Mouse (Mus musculus) embryonic facial prominence, embryonic 15.5 days (tissue): ENCODE measurements around the gene Anks1b. TPM values are rescaled to one million over a fixed set of nuclear protein-coding genes. Genes with fewer than 3 reads are reported as not detected.

Experiments
- ATAC-seq: fragments of 200-750 bp; cut with Nextera tagmentation; 2 replicates; pipeline ENCODE4 v1.8.0; 2017; ENCODE audit warnings: low read depth, moderate TSS enrichment; ENCODE audit not compliant: insufficient number of reproducible peaks, low FRiP score, low TSS enrichment
- H3K27ac ChIP-seq: fragments of 300-500 bp; sonication (generic); replicated peaks from 2 replicates; pipeline ENCODE4 v1.5.1; 2015; ENCODE audit warnings: mild to moderate bottlenecking, inconsistent platforms
- H3K27me3 ChIP-seq: fragments of 300-500 bp; sonication (generic); 2 replicates; pipeline ENCODE4 v1.6.1; 2015; ENCODE audit warnings: inconsistent platforms
- H3K36me3 ChIP-seq: fragments of 300-500 bp; sonication (generic); 2 replicates; pipeline ENCODE4 v1.6.1; 2015; ENCODE audit warnings: mild to moderate bottlenecking, inconsistent platforms
- H3K4me1 ChIP-seq: fragments of 300-500 bp; sonication (generic); 2 replicates; pipeline ENCODE4 v1.6.1; 2015; ENCODE audit warnings: inconsistent platforms
- H3K4me2 ChIP-seq: fragments of 300-500 bp; sonication (generic); replicated peaks from 2 replicates; pipeline ENCODE4 v1.6.1; 2015; ENCODE audit warnings: mild to moderate bottlenecking, inconsistent platforms
- H3K4me3 ChIP-seq: fragments of 300-500 bp; sonication (generic); replicated peaks from 2 replicates; pipeline ENCODE4 v1.5.1; 2015; ENCODE audit warnings: mild to moderate bottlenecking, inconsistent platforms
- H3K9ac ChIP-seq: fragments of 300-500 bp; sonication (generic); 2 replicates; pipeline ENCODE4 v1.6.1; 2015; ENCODE audit warnings: inconsistent platforms
- H3K9me3 ChIP-seq: fragments of 300-500 bp; sonication (generic); replicated peaks from 2 replicates; pipeline ENCODE4 v1.6.1; 2016; ENCODE audit warnings: inconsistent platforms
- WGBS: fragments of 180-500 bp; shearing (Covaris S2); methylation state at CpG from one replicate; pipeline ENCODE4 v1.1.7; 2015; 5-methylcytosine and 5-hydroxymethylcytosine counted together
- polyA plus RNA-seq: library from polyadenylated mRNA; unstranded; fragments of >200 nt; fragmentation: Nextera tagmentation; extraction: Ambion mirVana; gene quantifications from 2 replicates; pipeline ENCODE4 v1.2.1, GENCODE M21; 2015

Anks1b gene
- polyA plus RNA-seq, 1 experiment from 2014 or later, result 2.0 TPM

GRCm38 (mm10) chr10:90733632-90734031 is 860.3 kb downstream of the Anks1b start:
- Histone ChIP-seq H3K9me3 (no peaks in the 10 kb centered on the region), H3K4me2 (no peak overlapping the region), H3K9ac (no peak overlapping the region), H3K27me3 (no peaks in the 10 kb centered on the region), H3K4me1 (no peaks in the 10 kb centered on the region), H3K36me3 (no peaks in the 10 kb centered on the region), H3K4me3 (no peak overlapping the region), H3K27ac (no peak overlapping the region)
- ATAC-seq, result no peak
- WGBS, result 33% methylated on average over 5 of the region's 5 CpGs

GRCm38 (mm10) chr10:90738475-90738874 is 865.2 kb downstream of the Anks1b start:
- ATAC-seq, result no peak
- WGBS, result 62% methylated on average over 2 of the region's 2 CpGs

DNA sequence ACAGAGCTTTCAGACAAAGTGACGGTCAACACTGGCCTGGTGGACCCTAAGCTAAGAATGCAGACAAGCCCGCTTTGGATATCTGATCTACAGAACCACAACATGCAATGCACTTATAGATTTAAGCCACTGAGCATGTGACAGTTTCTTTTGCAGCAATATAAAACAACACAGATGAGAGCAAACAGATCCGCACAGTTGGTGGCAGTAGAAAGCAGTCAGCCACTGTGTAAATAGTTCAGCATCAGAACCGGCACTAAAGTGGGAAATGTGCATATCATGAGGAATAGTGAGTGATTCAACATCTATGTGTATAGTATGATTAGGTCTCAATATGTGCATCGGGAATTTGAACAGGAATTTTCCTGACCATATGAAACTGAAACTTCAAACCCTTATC is 867.6 kb downstream of the Anks1b start:
- no peaks in the 10 kb centered on the region for H3K36me3 ChIP-seq
- no peak overlapping the region for H3K4me2 ChIP-seq
- no peak overlapping the region for H3K27ac ChIP-seq
- 76% methylated on average over 5 of the region's 5 CpGs for WGBS
- H3K4me3 ChIP-seq, result no peak overlapping the region
- H3K27me3 ChIP-seq, result no peaks in the 10 kb centered on the region
- no peak for ATAC-seq
- H3K4me1 ChIP-seq, result no peaks in the 10 kb centered on the region
- no peaks in the 10 kb centered on the region for H3K9me3 ChIP-seq
- H3K9ac ChIP-seq, result no peak overlapping the region

More at GRCm38 (mm10) chr10:90738475-90738874, 865.2 kb downstream of the Anks1b start:
- Histone ChIP-seq H3K4me3 (no peak overlapping the region), H3K36me3 (no peaks in the 10 kb centered on the region), H3K27ac (no peak overlapping the region), H3K27me3 (no peaks in the 10 kb centered on the region), H3K4me1 (no peaks in the 10 kb centered on the region), H3K9ac (no peak overlapping the region), H3K9me3 (no peaks in the 10 kb centered on the region), H3K4me2 (no peak overlapping the region)

GRCm38 (mm10) chr10:90751889-90752288 is 878.6 kb downstream of the Anks1b start:
- no peak overlapping the region for H3K27ac ChIP-seq
- H3K4me2 ChIP-seq, result no peak overlapping the region
- H3K36me3 ChIP-seq, result no peaks in the 10 kb centered on the region
- H3K9ac ChIP-seq, result no peak overlapping the region
- WGBS, result 80% methylated on average over 5 of the region's 5 CpGs
- no peak for ATAC-seq
- no peaks in the 10 kb centered on the region for H3K4me1 ChIP-seq
- no peaks in the 10 kb centered on the region for H3K27me3 ChIP-seq
- H3K9me3 ChIP-seq, result no peaks in the 10 kb centered on the region
- no peak overlapping the region for H3K4me3 ChIP-seq

- ATAC-seq, result no peak
- Histone ChIP-seq H3K27me3 (no peaks in the 10 kb centered on the region), H3K36me3 (no peaks in the 10 kb centered on the region), H3K9ac (no peak overlapping the region), H3K4me3 (no peak overlapping the region), H3K27ac (no peak overlapping the region), H3K9me3 (no peaks in the 10 kb centered on the region), H3K4me1 (no peaks in the 10 kb centered on the region), H3K4me2 (no peak overlapping the region)
- WGBS, result 64% methylated on average over 9 of the region's 9 CpGs
Measured at GRCm38 (mm10) chr10:90753106-90753505, 879.8 kb downstream of the Anks1b start.

- Histone ChIP-seq H3K36me3 (no peaks in the 10 kb centered on the region), H3K4me3 (no peak overlapping the region), H3K27me3 (no peaks in the 10 kb centered on the region), H3K9ac (no peak overlapping the region), H3K27ac (no peak overlapping the region), H3K4me1 (no peaks in the 10 kb centered on the region), H3K9me3 (no peaks in the 10 kb centered on the region), H3K4me2 (no peak overlapping the region)
- 76% methylated on average over 4 of the region's 4 CpGs for WGBS
- no peak for ATAC-seq
Measured at GRCm38 (mm10) chr10:90757773-90758172, 884.5 kb downstream of the Anks1b start.

DNA sequence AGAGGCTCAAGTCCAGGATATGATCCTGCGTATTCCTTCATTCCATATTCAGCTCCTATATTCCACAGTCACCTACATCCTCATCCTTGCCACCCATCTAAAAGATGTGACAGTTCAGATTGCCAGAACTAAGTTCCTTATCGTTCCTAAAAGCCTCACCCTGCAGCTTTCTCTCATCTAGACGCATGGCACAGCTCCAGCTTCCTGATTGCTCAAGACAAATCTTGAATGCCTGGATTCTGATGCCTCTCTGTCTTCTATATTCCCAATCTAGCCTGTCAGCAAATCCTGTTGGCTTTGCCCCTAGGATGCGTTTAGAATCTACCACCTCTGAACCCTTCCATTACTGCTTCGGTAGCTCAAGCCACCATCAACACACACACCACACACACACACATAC is 886.6 kb downstream of the Anks1b start:
- Histone ChIP-seq H3K9ac (no peak overlapping the region), H3K4me1 (no peaks in the 10 kb centered on the region), H3K9me3 (no peaks in the 10 kb centered on the region), H3K4me3 (no peak overlapping the region), H3K27me3 (no peaks in the 10 kb centered on the region), H3K4me2 (no peak overlapping the region), H3K27ac (no peak overlapping the region), H3K36me3 (no peaks in the 10 kb centered on the region)
- WGBS, result 73% methylated on average over 5 of the region's 5 CpGs
- no peak for ATAC-seq

DNA sequence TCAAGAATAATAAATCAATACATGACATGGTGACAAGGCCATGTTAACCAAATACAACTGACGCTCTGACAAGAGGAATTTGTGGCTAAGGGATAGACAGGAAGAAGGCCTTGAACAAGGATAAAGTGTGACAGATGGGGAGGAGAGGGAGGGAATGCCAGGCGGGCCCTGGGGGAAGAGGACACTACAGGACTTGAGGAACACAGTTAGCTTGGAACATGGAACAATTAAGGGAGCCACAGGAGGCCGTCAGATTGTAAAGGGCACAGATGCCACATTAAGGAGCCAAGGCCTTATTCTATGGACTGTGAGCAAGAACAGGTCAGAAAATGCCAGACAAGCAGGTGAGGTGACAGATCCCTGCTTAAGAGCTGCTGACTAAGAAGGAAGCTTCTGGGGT is 893.0 kb downstream of the Anks1b start:
- no peak for ATAC-seq
- H3K4me1 ChIP-seq, result no peaks in the 10 kb centered on the region
- WGBS, result 58% methylated on average over 3 of the region's 3 CpGs
- H3K9ac ChIP-seq, result no peak overlapping the region
- no peak overlapping the region for H3K4me3 ChIP-seq
- H3K4me2 ChIP-seq, result no peak overlapping the region
- H3K9me3 ChIP-seq, result no peaks in the 10 kb centered on the region
- H3K27ac ChIP-seq, result no peak overlapping the region
- peaks cover 2% of the 10 kb centered on the region; the same call in 1 of the 2 replicates for H3K27me3 ChIP-seq
- no peaks in the 10 kb centered on the region for H3K36me3 ChIP-seq

DNA sequence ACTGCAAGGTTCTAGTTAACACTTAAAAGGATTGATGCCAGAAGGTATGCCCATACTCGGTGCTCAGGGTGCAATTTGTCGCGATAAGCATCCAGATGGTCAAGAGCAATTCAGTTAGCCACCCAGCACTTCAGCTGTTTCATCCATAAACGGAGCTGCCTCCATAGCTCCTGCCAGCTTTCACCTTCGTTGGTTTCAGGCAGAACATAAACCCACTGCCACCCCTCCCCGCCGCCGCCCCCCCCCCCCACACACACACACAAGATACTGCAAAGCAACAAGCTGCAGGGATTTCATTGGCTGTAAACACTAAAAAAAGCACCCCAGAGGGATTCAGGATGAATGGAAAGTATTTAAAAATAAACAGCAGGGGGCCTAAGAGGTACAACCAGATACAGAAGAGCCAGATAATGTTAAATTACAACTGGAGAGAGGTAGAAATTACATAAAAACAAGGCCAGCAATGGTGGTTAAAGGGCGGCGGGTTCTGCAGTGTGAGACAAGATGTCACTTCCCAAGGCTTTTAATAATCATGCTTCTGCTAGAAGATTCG is 897.2 kb downstream of the Anks1b start:
- Histone ChIP-seq H3K27ac (no peak overlapping the region), H3K4me2 (no peak overlapping the region), H3K36me3 (no peaks in the 10 kb centered on the region), H3K9me3 (no peaks in the 10 kb centered on the region), H3K4me3 (no peak overlapping the region), H3K27me3 (peaks cover 6% of the 10 kb centered on the region; the same call in 1 of the 2 replicates), H3K4me1 (no peaks in the 10 kb centered on the region), H3K9ac (no peak overlapping the region)
- no peak for ATAC-seq
- 25% methylated on average over 11 of the region's 11 CpGs for WGBS

GRCm38 (mm10) chr10:90771046-90771445 is 897.7 kb downstream of the Anks1b start:
- H3K9ac ChIP-seq, result no peak overlapping the region
- no peaks in the 10 kb centered on the region for H3K36me3 ChIP-seq
- no peaks in the 10 kb centered on the region for H3K9me3 ChIP-seq
- ATAC-seq, result no peak
- H3K27ac ChIP-seq, result no peak overlapping the region
- no peaks in the 10 kb centered on the region for H3K4me1 ChIP-seq
- WGBS, result 41% methylated on average over 7 of the region's 7 CpGs
- H3K4me2 ChIP-seq, result no peak overlapping the region
- no peak overlapping the region for H3K4me3 ChIP-seq
- peaks cover 6% of the 10 kb centered on the region; the same call in 1 of the 2 replicates for H3K27me3 ChIP-seq

DNA sequence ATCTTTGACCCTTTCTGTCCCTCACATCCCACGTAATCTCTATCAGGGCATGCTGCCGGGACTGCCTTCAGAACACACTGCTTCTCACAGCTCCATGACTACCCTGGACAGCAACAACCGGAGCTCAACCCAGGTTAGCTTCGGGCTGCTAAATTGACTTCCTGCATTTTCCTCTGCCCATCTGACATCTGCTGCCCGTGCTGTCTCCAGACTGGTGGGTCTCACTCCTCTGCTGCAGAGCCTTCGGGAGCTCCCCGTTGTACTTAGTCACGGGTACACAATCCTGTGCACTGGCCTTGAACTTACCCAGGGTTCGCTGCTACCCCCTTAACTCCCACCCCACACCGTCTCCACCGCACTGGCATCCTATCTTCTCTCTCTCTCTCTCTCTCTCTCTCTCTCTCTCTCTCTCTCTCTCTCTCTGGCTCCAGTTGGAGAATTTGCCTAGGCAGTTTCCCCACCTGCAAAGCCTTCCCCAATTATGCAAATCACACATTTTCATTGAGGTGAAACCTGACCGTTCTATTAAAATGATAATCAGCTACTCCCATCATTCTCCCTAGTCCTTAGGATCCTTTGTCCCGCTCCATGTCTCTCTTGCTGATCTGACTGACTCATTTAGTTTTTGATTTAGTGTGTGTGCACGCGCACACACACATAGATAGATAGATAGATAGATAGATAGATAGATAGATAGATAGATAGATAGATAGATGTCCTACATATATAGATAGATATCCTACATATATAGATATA is 898.3 kb downstream of the Anks1b start:
- Histone ChIP-seq H3K9me3 (no peaks in the 10 kb centered on the region), H3K9ac (no peak overlapping the region), H3K36me3 (no peaks in the 10 kb centered on the region), H3K27ac (no peak overlapping the region), H3K4me3 (no peak overlapping the region), H3K27me3 (peaks cover 6% of the 10 kb centered on the region; the same call in 1 of the 2 replicates), H3K4me2 (no peak overlapping the region), H3K4me1 (no peaks in the 10 kb centered on the region)
- WGBS, result 7% methylated on average over 15 of the region's 15 CpGs
- no peak for ATAC-seq
